Mouse (Mus musculus): ENCODE data around the gene Ntrk1.

DNA sequence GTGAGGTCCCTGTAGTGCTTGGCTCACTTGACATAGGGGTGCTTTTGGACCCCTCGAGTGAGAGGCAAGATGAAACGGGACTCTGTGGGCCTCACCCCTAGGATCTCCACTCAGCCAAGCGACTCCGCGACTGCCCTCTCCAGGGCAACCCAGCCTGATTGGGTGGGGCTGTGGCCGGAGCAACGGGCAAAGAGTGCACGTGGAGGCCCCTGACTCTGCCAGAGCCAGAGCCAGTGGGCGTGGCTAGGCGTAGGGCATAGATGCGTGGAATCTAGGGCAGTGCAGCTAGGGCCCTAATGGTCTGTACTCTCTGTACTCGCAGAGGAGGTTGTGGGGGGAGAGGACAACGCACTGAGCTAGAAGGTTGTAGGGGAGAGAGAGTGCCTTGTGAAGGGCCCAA lies 46.5 kb downstream of the Ntrk1 start, which contains the start of gene Lrrc71:
- no peak for TF ChIP-seq GATA1 (IDR thresholded peaks at IDR 0.05; ENCODE audit: borderline replicate concordance, low read length)
- no peak for TF ChIP-seq FLI1 (IDR thresholded peaks at IDR 0.05; ENCODE audit: low read length)
